Mouse (Mus musculus): Measurements from ENCODE around the gene Lamc1.
"Not testable (repeated sequence)": the region's sequence is repeated elsewhere in the genome, so short reads cannot be mapped to it uniquely, and the experiment has no call there.

The Lamc1 gene

GRCm38 (mm10) chr1:153331206-153331605 is 1.4 kb downstream of the Lamc1 start:
- no peak for DNase-seq

GRCm38 (mm10) chr1:153329306-153329705 is 3.3 kb downstream of the Lamc1 start:
- DNase-seq, result no peak

GRCm38 (mm10) chr1:153327063-153327462 is 5.5 kb downstream of the Lamc1 start:
- no peak for DNase-seq

- no peak for DNase-seq
Observed at GRCm38 (mm10) chr1:153326226-153326625, 6.4 kb downstream of the Lamc1 start.

- no peak for DNase-seq
Observed at GRCm38 (mm10) chr1:153321404-153321803, 11.2 kb downstream of the Lamc1 start.

- DNase-seq, result no peak
Observed at GRCm38 (mm10) chr1:153320554-153321147, 11.9 kb downstream of the Lamc1 start.

- no peak for DNase-seq
Observed at GRCm38 (mm10) chr1:153320121-153320520, 12.5 kb downstream of the Lamc1 start.

- DNase-seq, result no peak
Observed at GRCm38 (mm10) chr1:153318741-153319140, 13.8 kb downstream of the Lamc1 start.

- no peak for DNase-seq
Observed at GRCm38 (mm10) chr1:153318287-153318686, 14.3 kb downstream of the Lamc1 start.

GRCm38 (mm10) chr1:153317486-153318260 is 14.9 kb downstream of the Lamc1 start:
- no peak for DNase-seq

- DNase-seq, result no peak
Observed at GRCm38 (mm10) chr1:153316956-153317355, 15.6 kb downstream of the Lamc1 start.

- no peak for DNase-seq
Observed at GRCm38 (mm10) chr1:153316286-153316685, 16.3 kb downstream of the Lamc1 start.

- DNase-seq, result no peak
Observed at GRCm38 (mm10) chr1:153315121-153315520, 17.5 kb downstream of the Lamc1 start.

GRCm38 (mm10) chr1:153312992-153313391 is 19.6 kb downstream of the Lamc1 start:
- no peak for DNase-seq

- no peak for DNase-seq
Observed at GRCm38 (mm10) chr1:153310190-153310589, 22.4 kb downstream of the Lamc1 start.

GRCm38 (mm10) chr1:153309310-153309709 is 23.3 kb downstream of the Lamc1 start:
- no peak for DNase-seq

GRCm38 (mm10) chr1:153308915-153309296 is 23.7 kb downstream of the Lamc1 start:
- DNase-seq, result no peak

- DNase-seq, result no peak
Observed at GRCm38 (mm10) chr1:153308179-153308914, 24.2 kb downstream of the Lamc1 start.

GRCm38 (mm10) chr1:153307509-153308178 is 24.9 kb downstream of the Lamc1 start:
- no peak for DNase-seq

- DNase-seq, result not testable (repeated sequence)
Observed at GRCm38 (mm10) chr1:153305728-153306127, 26.9 kb downstream of the Lamc1 start.

- not testable (repeated sequence) for DNase-seq
Observed at GRCm38 (mm10) chr1:153305249-153305648, 27.3 kb downstream of the Lamc1 start.

- not testable (repeated sequence) for DNase-seq
Observed at GRCm38 (mm10) chr1:153299436-153299835, 33.1 kb downstream of the Lamc1 start.

- DNase-seq, result not testable (repeated sequence)
Observed at GRCm38 (mm10) chr1:153297774-153298363, 34.7 kb downstream of the Lamc1 start.

All from kidney, adult 8-10 months (tissue).